Mouse (Mus musculus): ENCODE results near the gene Osbpl2.
A peak's percentile ranks its signal among the peaks of the same experiment; 100 is the strongest.

Gene Osbpl2

GRCm38 (mm10) chr2:180202805-180203204 is 83.7 kb downstream of the Osbpl2 start:
- no peak for DNase-seq (ENCODE audit: low spot score)

GRCm38 (mm10) chr2:180204501-180204900 is 85.4 kb downstream of the Osbpl2 start:
- DNase-seq (ENCODE audit: low spot score): no peak

GRCm38 (mm10) chr2:180205083-180205955 is 86.2 kb downstream of the Osbpl2 start:
- DNase-seq (ENCODE audit: low spot score): no peak

GRCm38 (mm10) chr2:180205956-180206280 is 86.8 kb downstream of the Osbpl2 start:
- no peak for DNase-seq (ENCODE audit: low spot score)

GRCm38 (mm10) chr2:180207840-180208239 is 88.7 kb downstream of the Osbpl2 start:
- DNase-seq (ENCODE audit: low spot score): peak; percentile 34

- no peak for DNase-seq (ENCODE audit: low spot score)
Observed at GRCm38 (mm10) chr2:180208976-180209375, 89.9 kb downstream of the Osbpl2 start.

- DNase-seq (ENCODE audit: low spot score): no peak
Observed at GRCm38 (mm10) chr2:180212255-180212654, 93.1 kb downstream of the Osbpl2 start.

Measured in urinary bladder, postnatal 14 days (tissue).